Mouse (Mus musculus) heart, adult 9 months (tissue): Measurements from ENCODE around the gene Tspan33.
"Not testable (repeated sequence)": the region's sequence is repeated elsewhere in the genome, so short reads cannot be mapped to it uniquely, and the experiment has no call there.

Source experiments
- DNase-seq, 2 experiments: peaks; one replicate each; pipeline ENCODE4 v3.0.0; 2022; ENCODE audit warnings: low spot score in 2 of 2

The Tspan33 gene

GRCm38 (mm10) chr6:29693953-29694352 is at the start of gene Tspan33:
Gene Tspan33 (plus strand): TSS chr6:29694222.
- peak; percentile 91 to 93 for DNase-seq

- peak; percentile 56 to 81 for DNase-seq
Measured at GRCm38 (mm10) chr6:29649494-29650169, 44.4 kb upstream of the Tspan33 start.

GRCm38 (mm10) chr6:29650170-29650549 is 43.9 kb upstream of the Tspan33 start:
- no peak for DNase-seq

- DNase-seq = no peak
Measured at GRCm38 (mm10) chr6:29653271-29653670, 40.8 kb upstream of the Tspan33 start.

- DNase-seq = no peak
Measured at GRCm38 (mm10) chr6:29658626-29659475, 35.2 kb upstream of the Tspan33 start.

- DNase-seq = no peak
Measured at GRCm38 (mm10) chr6:29659964-29660363, 34.1 kb upstream of the Tspan33 start.

GRCm38 (mm10) chr6:29660662-29661307 is 33.2 kb upstream of the Tspan33 start:
- no peak for DNase-seq

- DNase-seq = no peak
Measured at GRCm38 (mm10) chr6:29667266-29667665, 26.8 kb upstream of the Tspan33 start.

GRCm38 (mm10) chr6:29671741-29672140 is 22.3 kb upstream of the Tspan33 start:
- DNase-seq = no peak

- no peak for DNase-seq
Measured at GRCm38 (mm10) chr6:29672563-29673411, 21.2 kb upstream of the Tspan33 start.

GRCm38 (mm10) chr6:29673739-29674138 is 20.3 kb upstream of the Tspan33 start:
- no peak for DNase-seq

GRCm38 (mm10) chr6:29679947-29680550 is 14.0 kb upstream of the Tspan33 start:
- DNase-seq = not testable (repeated sequence)

- DNase-seq = no peak
Measured at GRCm38 (mm10) chr6:29681853-29682252, 12.2 kb upstream of the Tspan33 start.

GRCm38 (mm10) chr6:29684686-29685085 is 9.3 kb upstream of the Tspan33 start:
- no peak for DNase-seq

GRCm38 (mm10) chr6:29685952-29686351 is 8.1 kb upstream of the Tspan33 start:
- no peak for DNase-seq

GRCm38 (mm10) chr6:29689458-29689857 is 4.6 kb upstream of the Tspan33 start:
- no peak for DNase-seq

- no peak for DNase-seq
Measured at GRCm38 (mm10) chr6:29694375-29695289, 610 bp downstream of the Tspan33 start.

- no peak for DNase-seq
Measured at GRCm38 (mm10) chr6:29695290-29695674, 1.3 kb downstream of the Tspan33 start.

GRCm38 (mm10) chr6:29695975-29696374 is 2.0 kb downstream of the Tspan33 start:
- DNase-seq = no peak

GRCm38 (mm10) chr6:29697139-29697538 is 3.1 kb downstream of the Tspan33 start:
- DNase-seq = no peak
